Mouse (Mus musculus) intestine, embryonic 16.5 days (tissue): ENCODE results near the gene Prkab1. TPM values are rescaled to one million over a fixed set of nuclear protein-coding genes. Genes with fewer than 3 reads are reported as not detected.

Experiments used
- ATAC-seq: fragments of 200-750 bp; cut with Nextera tagmentation; 2 replicates; pipeline ENCODE4 v1.8.0; 2017; ENCODE audit warnings: moderate TSS enrichment, moderate library complexity
- H3K27ac ChIP-seq: fragments of 300-500 bp; sonication (generic); 2 replicates; pipeline ENCODE4 v1.5.1; 2014; ENCODE audit warnings: mild to moderate bottlenecking, low read length
- H3K27me3 ChIP-seq: fragments of 300-500 bp; sonication (generic); replicated peaks from 2 replicates; pipeline ENCODE4 v1.6.1; 2014; ENCODE audit warnings: low read length, control low read depth, mixed read lengths; ENCODE audit not compliant: control insufficient read depth, insufficient read depth
- H3K36me3 ChIP-seq: fragments of 300-500 bp; sonication (generic); 2 replicates; pipeline ENCODE4 v1.6.1; 2014; ENCODE audit warnings: low read length, control low read depth; ENCODE audit not compliant: control insufficient read depth, insufficient read depth
- H3K4me1 ChIP-seq: fragments of 300-500 bp; sonication (generic); 2 replicates; pipeline ENCODE4 v1.6.1; 2014; ENCODE audit warnings: low read length, control low read depth, mixed read lengths; ENCODE audit not compliant: control insufficient read depth, insufficient read depth
- H3K4me2 ChIP-seq: fragments of 300-500 bp; sonication (generic); 2 replicates; pipeline ENCODE4 v1.6.1; 2014; ENCODE audit warnings: low read depth, low read length, control low read depth
- H3K4me3 ChIP-seq: fragments of 300-500 bp; sonication (generic); 2 replicates; pipeline ENCODE4 v1.5.1; 2014; ENCODE audit warnings: mild to moderate bottlenecking, low read length
- H3K9ac ChIP-seq: fragments of 300-500 bp; sonication (generic); 2 replicates; pipeline ENCODE4 v1.6.1; 2014; ENCODE audit warnings: low read depth, low read length
- H3K9me3 ChIP-seq: fragments of 300-500 bp; sonication (generic); 2 replicates; pipeline ENCODE4 v1.6.1; 2016; ENCODE audit warnings: low read length, control low read depth; ENCODE audit not compliant: control insufficient read depth
- WGBS: fragments of 180-500 bp; shearing (Covaris S2); extraction: QIAGEN DNeasy Blood & Tissue Kit; methylation state at CpG from one replicate; pipeline ENCODE4 v1.1.7; 2014; 5-methylcytosine and 5-hydroxymethylcytosine counted together
- polyA plus RNA-seq: library from polyadenylated mRNA; unstranded; fragments of >200 nt; fragmentation: Nextera tagmentation; extraction: Ambion mirVana; gene quantifications from 2 replicates; pipeline ENCODE4 v1.2.1, GENCODE M21; 2015

Prkab1 gene
- polyA plus RNA-seq, 1 experiment from 2014 or later: 74.8 TPM

- ATAC-seq: no peak
- no peaks in the 10 kb centered on the region for H3K4me1 ChIP-seq
- no peaks in the 10 kb centered on the region for H3K9me3 ChIP-seq
- no peak overlapping the region for H3K27ac ChIP-seq
- H3K9ac ChIP-seq: no peak overlapping the region
- H3K4me2 ChIP-seq: no peak overlapping the region
- H3K36me3 ChIP-seq: no peaks in the 10 kb centered on the region
- H3K4me3 ChIP-seq: no peak overlapping the region
- no peaks in the 10 kb centered on the region for H3K27me3 ChIP-seq
- WGBS: 63% methylated on average over 12 of the region's 12 CpGs
Observed at GRCm38 (mm10) chr5:116037731-116038130, 13.4 kb upstream of the Prkab1 start.

- Histone ChIP-seq H3K27ac (no peak overlapping the region), H3K4me1 (no peaks in the 10 kb centered on the region), H3K9ac (no peak overlapping the region), H3K4me3 (no peak overlapping the region), H3K27me3 (no peaks in the 10 kb centered on the region), H3K36me3 (no peaks in the 10 kb centered on the region), H3K9me3 (no peaks in the 10 kb centered on the region), H3K4me2 (no peak overlapping the region)
- no peak for ATAC-seq
- WGBS: 66% methylated on average over 16 of the region's 16 CpGs
Observed at GRCm38 (mm10) chr5:116036465-116036864, 12.2 kb upstream of the Prkab1 start.

GRCm38 (mm10) chr5:116031190-116031577 is 6.9 kb upstream of the Prkab1 start:
- no peaks in the 10 kb centered on the region for H3K4me1 ChIP-seq
- no peaks in the 10 kb centered on the region for H3K36me3 ChIP-seq
- no peak overlapping the region for H3K4me3 ChIP-seq
- H3K27ac ChIP-seq: no peak overlapping the region
- H3K27me3 ChIP-seq: peaks cover 4% of the 10 kb centered on the region; the same call in 1 of the 2 replicates
- no peaks in the 10 kb centered on the region for H3K9me3 ChIP-seq
- 3% methylated on average over 14 of the region's 14 CpGs for WGBS
- no peak overlapping the region for H3K9ac ChIP-seq
- peak; percentile 49 for ATAC-seq
- H3K4me2 ChIP-seq: no peak overlapping the region

- Histone ChIP-seq H3K4me2 (0 out of 2 replicates have a peak overlapping the region, but pooled peaks have one; percentile 10), H3K4me3 (no peak overlapping the region), H3K9me3 (no peaks in the 10 kb centered on the region), H3K27ac (no peak overlapping the region), H3K27me3 (peaks cover 4% of the 10 kb centered on the region; the same call in 1 of the 2 replicates), H3K4me1 (no peaks in the 10 kb centered on the region), H3K9ac (no peak overlapping the region), H3K36me3 (no peaks in the 10 kb centered on the region)
- 0 out of 2 replicates have a peak, but pooled peaks have one; percentile 14 for ATAC-seq
- WGBS: 9% methylated on average over 19 of the region's 19 CpGs
Observed at GRCm38 (mm10) chr5:116030566-116031189, 6.4 kb upstream of the Prkab1 start.

GRCm38 (mm10) chr5:116029071-116029470 is 4.8 kb upstream of the Prkab1 start:
- no peak overlapping the region for H3K27ac ChIP-seq
- H3K36me3 ChIP-seq: no peaks in the 10 kb centered on the region
- no peak for ATAC-seq
- H3K9ac ChIP-seq: no peak overlapping the region
- WGBS: 74% methylated on average over 7 of the region's 7 CpGs
- no peaks in the 10 kb centered on the region for H3K9me3 ChIP-seq
- H3K4me2 ChIP-seq: no peak overlapping the region
- H3K27me3 ChIP-seq: peaks cover 4% of the 10 kb centered on the region; the same call in 1 of the 2 replicates
- no peak overlapping the region for H3K4me3 ChIP-seq
- no peaks in the 10 kb centered on the region for H3K4me1 ChIP-seq

GRCm38 (mm10) chr5:116026561-116026960 is 2.3 kb upstream of the Prkab1 start:
- no peaks in the 10 kb centered on the region for H3K36me3 ChIP-seq
- H3K9me3 ChIP-seq: no peaks in the 10 kb centered on the region
- peaks cover 4% of the 10 kb centered on the region; the same call in 1 of the 2 replicates for H3K27me3 ChIP-seq
- no peak overlapping the region for H3K4me3 ChIP-seq
- H3K4me1 ChIP-seq: peaks cover 8% of the 10 kb centered on the region; the same call in 1 of the 2 replicates
- WGBS: 89% methylated on average over 14 of the region's 14 CpGs
- ATAC-seq: no peak
- no peak overlapping the region for H3K27ac ChIP-seq
- no peak overlapping the region for H3K9ac ChIP-seq
- H3K4me2 ChIP-seq: no peak overlapping the region

- Histone ChIP-seq H3K36me3 (peaks cover 3% of the 10 kb centered on the region), H3K27ac (no peak overlapping the region), H3K9ac (no peak overlapping the region), H3K9me3 (no peaks in the 10 kb centered on the region), H3K4me1 (peaks cover 8% of the 10 kb centered on the region; the same call in 1 of the 2 replicates), H3K4me2 (no peak overlapping the region), H3K27me3 (peaks cover 4% of the 10 kb centered on the region; the same call in 1 of the 2 replicates), H3K4me3 (no peak overlapping the region)
- 89% methylated on average over 5 of the region's 5 CpGs for WGBS
- ATAC-seq: no peak
Observed at GRCm38 (mm10) chr5:116026107-116026506, 1.8 kb upstream of the Prkab1 start.

GRCm38 (mm10) chr5:116023821-116024284 is 455 bp downstream of the Prkab1 start:
- H3K36me3 ChIP-seq: peaks cover 22% of the 10 kb centered on the region
- peak overlapping the region; percentile 64 for H3K4me2 ChIP-seq
- peak overlapping the region; percentile 86 for H3K4me3 ChIP-seq
- ATAC-seq: peak; percentile 58
- peak overlapping the region; percentile 89 for H3K9ac ChIP-seq
- under 1% methylated on average over 28 of the region's 28 CpGs for WGBS
- H3K27me3 ChIP-seq: no peaks in the 10 kb centered on the region
- peaks cover 22% of the 10 kb centered on the region for H3K4me1 ChIP-seq
- no peaks in the 10 kb centered on the region for H3K9me3 ChIP-seq
- peak overlapping the region; percentile 93 for H3K27ac ChIP-seq

- WGBS: 17% methylated on average over 8 of the region's 8 CpGs
Observed at GRCm38 (mm10) chr5:116023251-116023661, 1.1 kb downstream of the Prkab1 start.

More at GRCm38 (mm10) chr5:116023251-116023661, 1.1 kb downstream of the Prkab1 start:
- peak; percentile 9 for ATAC-seq
- Histone ChIP-seq H3K4me2 (peak overlapping the region; percentile 64), H3K4me3 (peak overlapping the region; percentile 86), H3K27ac (peak overlapping the region; percentile 93), H3K9ac (peak overlapping the region; percentile 89), H3K9me3 (no peaks in the 10 kb centered on the region), H3K27me3 (no peaks in the 10 kb centered on the region), H3K4me1 (peaks cover 22% of the 10 kb centered on the region), H3K36me3 (peaks cover 25% of the 10 kb centered on the region)
